Mouse (Mus musculus) stomach, embryonic 14.5 days (tissue): ENCODE data around the gene Rbm44. TPM values are rescaled to one million over a fixed set of nuclear protein-coding genes. Genes with fewer than 3 reads are reported as not detected.
A peak's percentile ranks its signal among the peaks of the same experiment; 100 is the strongest.

ENCODE experiments used
- ATAC-seq: fragments of 200-750 bp; cut with Nextera tagmentation; 2 replicates; pipeline ENCODE4 v1.8.0; 2017; ENCODE audit warnings: low read depth, moderate TSS enrichment; ENCODE audit not compliant: insufficient number of reproducible peaks, insufficient read depth, low FRiP score
- H3K27ac ChIP-seq: fragments of 300-500 bp; sonication (generic); 2 replicates; pipeline ENCODE4 v1.5.1; 2014; ENCODE audit warnings: mild to moderate bottlenecking, low read length, moderate library complexity, mixed read lengths
- H3K27me3 ChIP-seq: fragments of 300-500 bp; sonication (generic); 2 replicates; pipeline ENCODE4 v1.6.1; 2014; ENCODE audit warnings: low read length, control low read depth, mixed read lengths; ENCODE audit not compliant: control insufficient read depth, insufficient read depth
- H3K36me3 ChIP-seq: fragments of 300-500 bp; sonication (generic); 2 replicates; pipeline ENCODE4 v1.6.1; 2014; ENCODE audit warnings: mild to moderate bottlenecking, control low read depth, low read length, moderate library complexity, mixed read lengths; ENCODE audit not compliant: control insufficient read depth, insufficient read depth
- H3K4me1 ChIP-seq: fragments of 300-500 bp; sonication (generic); 2 replicates; pipeline ENCODE4 v1.6.1; 2014; ENCODE audit warnings: low read length, control low read depth, mixed read lengths; ENCODE audit not compliant: control insufficient read depth, insufficient read depth
- H3K4me2 ChIP-seq: fragments of 300-500 bp; sonication (generic); replicated peaks from 2 replicates; pipeline ENCODE4 v1.6.1; 2014; ENCODE audit warnings: low read depth, low read length, control low read depth
- H3K4me3 ChIP-seq: fragments of 300-500 bp; sonication (generic); 2 replicates; pipeline ENCODE4 v1.5.1; 2014; ENCODE audit warnings: low read depth, low read length, control low read depth
- H3K9ac ChIP-seq: fragments of 300-500 bp; sonication (generic); replicated peaks from 2 replicates; pipeline ENCODE4 v1.6.1; 2014; ENCODE audit warnings: low read depth, mild to moderate bottlenecking, control low read depth, low read length, moderate library complexity, mixed read lengths
- H3K9me3 ChIP-seq: fragments of 300-500 bp; sonication (generic); 2 replicates; pipeline ENCODE4 v1.6.1; 2016; ENCODE audit warnings: low read depth, low read length, control low read depth; ENCODE audit not compliant: control insufficient read depth
- WGBS: fragments of 180-500 bp; shearing (Covaris S2); extraction: QIAGEN DNeasy Blood & Tissue Kit; methylation state at CpG from one replicate; pipeline ENCODE4 v1.1.7; 2014; 5-methylcytosine and 5-hydroxymethylcytosine counted together
- polyA plus RNA-seq: library from polyadenylated mRNA; unstranded; fragments of >200 nt; fragmentation: Nextera tagmentation; extraction: Ambion mirVana; gene quantifications from 2 replicates; pipeline ENCODE4 v1.2.1, GENCODE M21; 2014

Gene Rbm44
- polyA plus RNA-seq, 1 experiment from 2014 or later, result 0.46 TPM

DNA sequence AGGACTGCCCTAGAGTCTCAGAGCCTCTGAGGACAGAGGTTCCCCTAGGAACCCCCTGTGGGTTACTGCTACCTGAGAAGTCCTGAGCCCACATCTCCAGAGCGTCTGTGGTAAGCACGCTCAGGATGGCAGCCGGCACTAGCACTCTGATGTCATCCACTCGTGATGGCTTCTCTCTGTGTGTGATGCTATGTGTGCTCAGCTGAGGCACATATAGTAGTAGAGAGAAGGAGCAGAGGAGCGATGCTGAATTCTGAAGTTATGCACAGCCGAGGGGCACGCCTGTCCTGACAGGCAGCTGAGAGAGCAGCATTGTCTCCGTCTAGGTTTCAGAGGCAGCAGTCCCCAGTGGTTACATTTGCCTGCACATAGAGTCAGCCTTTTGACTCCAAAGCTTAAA is 47.3 kb downstream of the Rbm44 start:
- H3K4me1 ChIP-seq, result no peaks in the 10 kb centered on the region
- H3K27ac ChIP-seq, result no peak overlapping the region
- H3K9ac ChIP-seq, result no peak overlapping the region
- no peak overlapping the region for H3K4me2 ChIP-seq
- H3K4me3 ChIP-seq, result no peak overlapping the region
- 66% methylated on average over 8 of the region's 8 CpGs for WGBS
- H3K27me3 ChIP-seq, result no peaks in the 10 kb centered on the region
- no peaks in the 10 kb centered on the region for H3K9me3 ChIP-seq
- no peak for ATAC-seq
- H3K36me3 ChIP-seq, result no peaks in the 10 kb centered on the region

DNA sequence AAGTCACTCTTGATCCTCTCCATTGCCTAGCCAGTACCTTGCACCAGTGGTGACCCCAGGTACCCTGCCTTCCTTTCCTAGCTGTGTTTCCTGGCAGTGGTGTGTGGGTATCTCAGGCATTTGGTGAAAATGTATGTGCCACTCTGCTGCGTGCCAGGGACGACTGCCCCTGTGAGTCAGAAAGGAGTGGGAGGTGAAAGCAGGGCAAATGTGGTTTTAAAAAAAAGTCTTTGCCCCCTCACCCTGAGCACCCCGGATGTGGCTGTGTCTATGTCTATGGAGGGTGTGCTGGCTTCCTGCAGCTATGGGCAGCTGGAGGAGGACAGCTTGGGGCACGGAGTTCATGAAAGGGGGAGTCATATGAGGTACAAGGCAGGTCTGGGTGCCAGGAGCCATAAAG is 48.4 kb downstream of the Rbm44 start:
- no peak for ATAC-seq
- no peaks in the 10 kb centered on the region for H3K9me3 ChIP-seq
- H3K27ac ChIP-seq, result no peak overlapping the region
- H3K4me2 ChIP-seq, result no peak overlapping the region
- no peaks in the 10 kb centered on the region for H3K36me3 ChIP-seq
- no peak overlapping the region for H3K4me3 ChIP-seq
- no peaks in the 10 kb centered on the region for H3K4me1 ChIP-seq
- 82% methylated on average over 4 of the region's 4 CpGs for WGBS
- H3K27me3 ChIP-seq, result no peaks in the 10 kb centered on the region
- no peak overlapping the region for H3K9ac ChIP-seq

GRCm38 (mm10) chr1:91193680-91194079 is 48.8 kb downstream of the Rbm44 start:
- Histone ChIP-seq H3K4me3 (no peak overlapping the region), H3K27me3 (no peaks in the 10 kb centered on the region), H3K9ac (no peak overlapping the region), H3K4me1 (no peaks in the 10 kb centered on the region), H3K9me3 (no peaks in the 10 kb centered on the region), H3K27ac (no peak overlapping the region), H3K4me2 (no peak overlapping the region), H3K36me3 (no peaks in the 10 kb centered on the region)
- 83% methylated on average over 4 of the region's 4 CpGs for WGBS
- no peak for ATAC-seq

DNA sequence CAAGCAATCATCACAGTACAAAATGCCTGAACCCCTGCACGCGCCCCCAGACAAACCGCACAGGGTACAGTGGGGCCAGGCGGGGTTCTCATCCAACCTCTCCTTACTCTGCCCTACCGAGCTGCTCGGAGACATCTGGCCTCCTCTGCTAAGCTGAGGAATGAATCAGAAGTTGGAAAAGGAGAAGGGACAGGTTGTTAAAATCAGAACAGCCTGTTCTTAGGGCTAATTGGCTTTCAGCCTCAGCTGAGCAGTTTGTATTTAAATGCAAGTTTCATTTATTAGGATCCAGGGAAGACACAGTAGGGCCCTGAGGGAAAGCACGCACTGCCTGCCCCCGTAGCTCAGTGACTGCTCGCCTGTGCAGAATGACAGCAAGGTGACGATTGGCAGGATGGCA is 54.9 kb downstream of the Rbm44 start:
- no peaks in the 10 kb centered on the region for H3K9me3 ChIP-seq
- WGBS, result 90% methylated on average over 10 of the region's 10 CpGs
- ATAC-seq, result no peak
- no peak overlapping the region for H3K4me3 ChIP-seq
- no peaks in the 10 kb centered on the region; the same call in 1 of the 2 replicates for H3K4me1 ChIP-seq
- H3K4me2 ChIP-seq, result no peak overlapping the region
- H3K27ac ChIP-seq, result no peak overlapping the region
- H3K27me3 ChIP-seq, result no peaks in the 10 kb centered on the region
- H3K36me3 ChIP-seq, result no peaks in the 10 kb centered on the region
- H3K9ac ChIP-seq, result no peak overlapping the region

DNA sequence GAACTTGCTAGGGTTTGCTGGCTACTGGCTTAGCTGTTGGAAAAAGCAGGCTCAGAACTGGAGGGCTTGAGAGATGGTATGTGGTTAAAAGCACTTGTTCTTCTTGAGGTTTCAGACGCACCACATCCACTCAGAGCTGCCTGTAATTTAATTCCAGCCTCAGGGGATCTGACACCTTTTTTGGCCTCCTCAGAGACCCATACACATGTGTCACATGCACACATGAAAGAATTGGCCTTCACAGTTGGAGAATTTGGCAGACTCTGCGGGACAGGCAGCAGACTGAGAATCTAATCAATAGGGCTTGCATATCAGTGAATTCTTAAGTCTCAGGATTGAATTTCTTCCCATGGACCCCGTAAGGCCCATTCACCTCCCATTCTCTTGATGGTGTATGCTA is 56.2 kb downstream of the Rbm44 start:
- no peak overlapping the region for H3K9ac ChIP-seq
- H3K4me1 ChIP-seq, result no peaks in the 10 kb centered on the region; the same call in 1 of the 2 replicates
- H3K4me2 ChIP-seq, result no peak overlapping the region
- ATAC-seq, result no peak
- H3K27ac ChIP-seq, result no peak overlapping the region
- no peak overlapping the region for H3K4me3 ChIP-seq
- WGBS, result 67% methylated on average over 3 of the region's 3 CpGs
- H3K36me3 ChIP-seq, result no peaks in the 10 kb centered on the region
- no peaks in the 10 kb centered on the region for H3K27me3 ChIP-seq
- no peaks in the 10 kb centered on the region for H3K9me3 ChIP-seq

DNA sequence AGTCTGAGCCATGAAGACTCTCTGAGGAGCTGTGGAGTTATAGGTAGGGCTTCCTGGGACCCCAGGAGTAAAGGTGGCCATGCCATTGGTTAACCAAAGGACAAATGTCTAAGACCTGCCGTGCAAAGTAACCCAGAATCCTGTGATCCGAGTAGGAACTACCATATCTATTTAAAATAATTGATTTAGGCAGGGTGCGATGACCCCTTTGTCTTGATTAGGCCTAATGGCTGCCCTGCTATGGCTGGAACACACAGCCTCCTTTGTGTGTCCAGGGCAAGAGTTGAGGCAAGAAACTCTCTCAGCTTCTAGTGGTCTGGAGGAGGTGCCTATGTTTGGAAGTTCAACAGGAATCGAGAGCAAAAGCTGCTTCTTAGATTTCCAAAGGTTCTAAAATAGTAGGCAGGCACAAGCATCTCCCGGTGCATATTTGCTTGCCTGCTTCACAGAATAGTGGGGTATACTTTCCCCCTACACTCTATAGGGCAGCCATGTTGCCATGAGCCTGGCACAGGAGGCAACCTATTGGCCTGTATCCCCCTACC is 59.4 kb downstream of the Rbm44 start:
- Histone ChIP-seq H3K27ac (no peak overlapping the region), H3K9ac (no peak overlapping the region), H3K27me3 (no peaks in the 10 kb centered on the region), H3K4me3 (no peak overlapping the region), H3K4me2 (no peak overlapping the region), H3K4me1 (no peaks in the 10 kb centered on the region; the same call in 1 of the 2 replicates), H3K9me3 (no peaks in the 10 kb centered on the region), H3K36me3 (no peaks in the 10 kb centered on the region)
- no peak for ATAC-seq
- WGBS, result 78% methylated on average over 5 of the region's 5 CpGs

DNA sequence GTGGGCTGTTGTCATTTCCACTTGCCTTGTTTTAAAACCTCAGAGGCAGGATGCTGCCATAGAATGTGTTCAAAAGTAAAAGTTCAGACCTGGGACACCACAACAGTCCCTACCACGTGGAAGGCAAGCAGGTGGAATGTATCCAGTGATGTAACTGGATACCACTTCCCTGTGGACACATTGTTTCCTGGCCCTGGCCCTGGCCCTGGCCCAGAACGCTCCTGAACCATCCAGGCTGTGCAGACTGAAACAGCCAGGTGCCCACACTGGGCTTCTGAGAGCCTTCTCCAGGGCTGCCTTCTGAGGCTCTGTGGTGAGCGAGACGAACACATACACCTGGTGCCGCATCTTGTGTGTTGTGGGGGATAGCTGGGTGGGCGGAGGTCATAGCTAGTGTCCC is 60.8 kb downstream of the Rbm44 start:
- no peaks in the 10 kb centered on the region; the same call in 1 of the 2 replicates for H3K4me1 ChIP-seq
- no peaks in the 10 kb centered on the region for H3K27me3 ChIP-seq
- ATAC-seq, result peak; percentile 18; the same call in 1 of the 2 replicates
- no peak overlapping the region for H3K27ac ChIP-seq
- no peak overlapping the region for H3K9ac ChIP-seq
- WGBS, result 67% methylated on average over 6 of the region's 6 CpGs
- H3K36me3 ChIP-seq, result no peaks in the 10 kb centered on the region
- no peaks in the 10 kb centered on the region for H3K9me3 ChIP-seq
- no peak overlapping the region for H3K4me3 ChIP-seq
- no peak overlapping the region for H3K4me2 ChIP-seq

DNA sequence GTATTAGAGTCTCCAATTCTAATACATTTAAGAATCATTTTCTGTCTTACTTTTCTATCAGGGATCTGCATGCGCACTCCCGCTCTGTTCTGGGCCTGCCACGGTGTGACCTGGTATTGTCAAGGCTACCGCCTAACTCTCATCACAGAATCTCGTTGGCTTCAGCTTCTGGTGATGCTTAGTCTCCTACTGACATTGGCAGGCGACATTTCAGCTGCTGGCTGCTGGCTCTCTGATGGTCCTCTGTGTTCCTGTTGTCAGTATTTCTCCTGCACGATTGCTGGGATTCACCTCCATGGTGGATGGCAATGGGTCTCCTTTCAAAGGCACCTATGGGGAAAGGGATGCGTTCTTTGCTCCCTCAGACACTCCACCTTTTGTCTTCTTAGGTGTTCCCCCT is 61.4 kb downstream of the Rbm44 start:
- no peak for ATAC-seq
- Histone ChIP-seq H3K36me3 (no peaks in the 10 kb centered on the region), H3K4me1 (no peaks in the 10 kb centered on the region; the same call in 1 of the 2 replicates), H3K27ac (no peak overlapping the region), H3K4me3 (no peak overlapping the region), H3K9me3 (no peaks in the 10 kb centered on the region), H3K27me3 (no peaks in the 10 kb centered on the region), H3K4me2 (no peak overlapping the region), H3K9ac (no peak overlapping the region)
- 81% methylated on average over 8 of the region's 8 CpGs for WGBS

DNA sequence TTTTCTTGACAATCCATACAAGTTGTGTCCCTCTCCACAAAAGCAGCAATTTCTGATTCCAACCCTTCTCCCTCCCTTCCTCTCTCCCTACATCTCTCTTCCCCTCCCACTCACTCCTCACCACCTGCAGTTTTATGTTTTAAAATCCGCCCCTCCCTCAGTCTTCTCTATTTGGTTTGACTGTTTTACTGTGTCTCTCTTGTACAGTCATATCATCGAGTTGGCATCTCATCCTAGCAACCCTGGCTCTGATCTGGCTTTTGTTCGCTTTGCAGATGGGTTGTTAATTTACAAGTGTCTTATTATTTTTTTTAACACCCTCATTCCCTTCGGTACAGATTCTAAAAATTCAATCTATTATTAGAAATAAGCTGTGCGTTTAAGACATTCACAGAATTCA is 62.0 kb downstream of the Rbm44 start:
- H3K4me2 ChIP-seq, result no peak overlapping the region
- no peak overlapping the region for H3K27ac ChIP-seq
- H3K36me3 ChIP-seq, result no peaks in the 10 kb centered on the region
- H3K9ac ChIP-seq, result no peak overlapping the region
- no peaks in the 10 kb centered on the region for H3K27me3 ChIP-seq
- 70% methylated on average over 5 of the region's 5 CpGs for WGBS
- H3K4me3 ChIP-seq, result no peak overlapping the region
- H3K4me1 ChIP-seq, result no peaks in the 10 kb centered on the region; the same call in 1 of the 2 replicates
- ATAC-seq, result no peak
- no peaks in the 10 kb centered on the region for H3K9me3 ChIP-seq
